Mouse (Mus musculus) lung, postnatal 10 days (tissue): ENCODE measurements at regions not wholly inside any gene's neighbourhood (a gene's known extent, or its start where the extent isn't known, plus 50 kb on each side); places are given as distances from the start of the nearest gene placed in this dataset.
"Not testable (repeated sequence)": the region's sequence is repeated elsewhere in the genome, so short reads cannot be mapped to it uniquely, and the experiment has no call there.

Source experiments
- DNase-seq: peaks from one replicate; pipeline ENCODE4 v3.0.0; 2021

DNA sequence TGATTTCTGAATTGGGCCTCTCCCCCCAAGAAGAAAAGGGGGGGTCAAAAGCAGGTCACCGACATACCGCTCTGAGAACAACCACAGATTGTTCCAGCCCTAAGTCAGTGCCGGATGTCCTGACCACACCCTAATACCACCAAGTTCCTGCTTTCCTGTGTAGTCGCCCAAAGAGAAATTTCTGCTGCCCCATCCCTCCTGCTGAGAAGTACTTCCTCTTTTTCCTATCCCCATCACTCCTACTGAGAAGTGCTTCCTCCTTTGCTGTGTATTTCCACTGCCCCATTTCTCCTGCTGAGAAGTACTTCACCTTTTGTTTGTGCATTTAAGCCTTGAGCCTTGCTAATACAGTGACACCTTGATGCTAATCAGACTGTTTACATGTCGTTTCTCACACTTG, 1160.4 kb downstream of the A830018L16Rik start:
- DNase-seq: no peak

GRCm38 (mm10) chr1:12577027-12577703, 1163.3 kb downstream of the A830018L16Rik start:
- no peak for DNase-seq

- no peak for DNase-seq
Measured at GRCm38 (mm10) chr1:12577978-12578377, 1164.1 kb downstream of the A830018L16Rik start.

- no peak for DNase-seq
Measured at GRCm38 (mm10) chr1:12583012-12583411, 1169.1 kb downstream of the A830018L16Rik start.

GRCm38 (mm10) chr1:12586981-12587380, 1173.1 kb downstream of the A830018L16Rik start:
- DNase-seq: not testable (repeated sequence)

- no peak for DNase-seq
Measured at GRCm38 (mm10) chr1:12612102-12612501, 1198.2 kb downstream of the A830018L16Rik start.

DNA sequence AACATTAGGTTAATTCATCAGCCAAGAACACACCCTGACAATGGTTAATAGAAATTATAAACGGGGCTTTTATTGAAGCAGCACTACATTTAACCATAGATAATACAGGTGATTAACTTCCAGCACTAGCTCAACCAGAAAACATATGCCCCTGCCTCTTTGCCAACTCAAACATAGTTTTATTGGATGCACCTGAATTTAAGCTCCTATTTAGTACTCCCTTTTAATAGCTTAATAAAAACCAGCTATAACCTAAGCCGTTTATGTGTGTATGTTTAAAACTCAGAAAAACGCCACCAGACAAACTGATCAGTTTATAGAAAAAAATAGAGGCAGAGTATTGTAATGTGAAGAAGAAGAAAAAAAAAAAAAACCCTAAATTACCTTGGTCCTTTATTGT, 1201.4 kb downstream of the A830018L16Rik start:
- no peak for DNase-seq

DNA sequence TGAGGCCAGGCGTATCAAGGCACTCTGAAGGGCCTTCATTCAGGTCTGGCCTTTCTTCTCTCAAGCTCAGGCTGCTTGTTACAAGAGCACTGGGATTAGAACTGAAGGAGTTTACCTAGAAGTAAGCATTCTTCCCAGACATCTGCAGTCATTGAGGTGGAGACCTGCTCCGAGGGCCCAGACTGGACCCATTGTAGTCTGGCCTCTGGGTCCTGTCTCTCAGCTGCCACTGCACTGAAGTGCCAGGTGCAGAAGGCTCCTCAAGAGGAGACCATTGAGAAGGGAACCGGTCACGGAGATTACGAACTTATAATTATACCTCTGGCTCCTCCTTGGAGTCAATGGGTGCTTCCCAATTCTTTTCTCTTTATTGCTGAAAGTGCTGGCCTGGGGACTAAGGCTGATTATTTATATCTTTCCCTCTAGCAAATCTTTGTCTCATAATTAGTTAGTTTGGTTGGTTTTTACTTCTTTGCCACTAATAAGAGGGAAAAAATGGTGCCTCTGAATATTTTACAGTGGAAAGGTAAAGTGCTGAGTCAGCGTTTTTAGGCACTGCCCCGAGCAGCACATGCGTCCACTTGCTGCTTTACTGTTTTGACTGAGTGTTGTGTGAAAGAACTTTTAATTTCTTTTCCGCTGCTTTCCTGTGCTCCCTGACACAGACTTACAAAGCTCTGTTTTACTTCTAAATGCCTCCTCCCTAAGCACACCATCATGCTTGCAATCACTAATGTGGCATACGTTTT, 1202.0 kb downstream of the A830018L16Rik start:
- DNase-seq: no peak

- no peak for DNase-seq
Measured at GRCm38 (mm10) chr1:12619981-12620380, 1206.1 kb downstream of the A830018L16Rik start.

GRCm38 (mm10) chr1:12620825-12621224, 1206.9 kb downstream of the A830018L16Rik start:
- peak; percentile 20 for DNase-seq

GRCm38 (mm10) chr1:12623158-12623557, 1209.3 kb downstream of the A830018L16Rik start:
- no peak for DNase-seq

DNA sequence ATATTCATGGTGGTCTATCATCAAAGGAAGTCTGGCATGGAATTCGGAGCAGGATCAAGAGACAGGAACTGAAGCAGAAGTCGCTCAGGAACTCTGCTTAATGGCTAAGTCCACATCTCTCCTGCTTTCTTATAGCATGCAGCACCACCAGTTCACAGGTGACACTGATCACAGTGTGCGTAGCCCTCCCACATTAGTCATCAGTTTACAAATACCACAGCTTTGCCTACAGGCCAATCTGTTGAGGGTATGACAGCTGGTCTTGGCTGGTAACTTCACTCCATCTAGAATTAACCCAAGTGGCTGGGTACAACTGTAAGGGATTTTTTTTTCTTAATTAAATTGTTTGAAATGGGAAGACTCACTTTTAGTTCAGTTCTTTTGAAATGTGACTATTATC, 1219.1 kb downstream of the A830018L16Rik start:
- DNase-seq: no peak

GRCm38 (mm10) chr1:12636326-12637147, 1222.6 kb downstream of the A830018L16Rik start:
- no peak for DNase-seq

DNA sequence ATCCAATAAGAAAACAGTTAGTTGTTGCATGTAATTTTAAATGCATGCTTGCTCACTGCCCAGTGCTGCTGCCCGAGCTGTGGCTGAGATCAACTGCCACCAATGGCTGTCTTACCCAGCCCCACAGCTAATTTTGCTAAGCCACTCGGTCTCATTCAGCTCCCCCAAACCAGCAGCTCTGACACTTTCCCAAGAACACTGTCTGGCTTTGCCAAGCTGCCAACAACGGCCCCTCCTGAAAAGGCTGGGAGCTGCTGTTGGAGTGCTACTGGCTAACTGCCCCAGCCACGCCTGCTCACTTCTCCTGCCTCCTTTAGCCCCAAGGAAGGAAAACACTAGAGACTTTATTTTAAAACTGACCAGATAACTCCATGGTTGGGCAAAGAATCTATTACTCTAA, 1227.1 kb downstream of the A830018L16Rik start:
- peak; percentile 42 for DNase-seq
